Mouse (Mus musculus): Measurements from ENCODE around the gene Akirin1. TPM values are rescaled to one million over a fixed set of nuclear protein-coding genes. Genes with fewer than 3 reads are reported as not detected.
A peak's percentile ranks its signal among the peaks of the same experiment; 100 is the strongest.

Gene Akirin1
- polyA plus RNA-seq, 1 experiment from 2014 or later = 46.7 TPM

DNA sequence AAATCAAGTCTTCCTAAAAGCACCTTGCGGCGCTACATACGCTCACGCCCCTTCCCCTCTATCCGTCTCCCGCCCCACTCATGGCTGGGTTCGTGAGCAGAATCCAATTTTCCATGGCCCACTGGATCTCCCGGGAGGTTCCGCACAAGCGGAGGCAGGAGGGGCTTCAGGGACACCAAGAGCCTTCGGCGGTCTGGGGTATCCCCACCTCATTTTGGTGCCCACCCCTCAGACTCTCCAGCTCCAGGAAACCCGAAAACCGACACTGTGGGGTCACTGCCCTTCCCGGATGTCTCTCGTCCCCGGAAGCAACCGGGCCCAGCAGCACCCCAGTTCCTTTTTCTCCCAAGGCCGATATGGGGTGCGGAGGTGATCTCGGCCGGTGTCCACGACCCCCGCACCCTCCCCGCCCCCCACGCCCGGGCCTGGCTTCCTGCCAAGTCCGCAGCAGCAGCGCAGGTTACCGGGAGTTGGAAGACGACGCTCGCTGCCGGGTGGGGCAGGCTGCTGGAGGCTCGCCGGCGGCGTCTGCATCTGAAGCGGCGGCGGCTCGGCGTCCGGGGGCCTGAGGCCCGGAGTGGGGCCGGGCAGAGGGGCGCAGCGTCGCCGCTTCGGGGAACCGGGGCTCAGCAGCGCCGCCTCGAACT lies 538 bp downstream of the Akirin1 start:
- no peak for TF ChIP-seq CTCF (IDR thresholded peaks at IDR 0.05; ENCODE audit: low read depth)

DNA sequence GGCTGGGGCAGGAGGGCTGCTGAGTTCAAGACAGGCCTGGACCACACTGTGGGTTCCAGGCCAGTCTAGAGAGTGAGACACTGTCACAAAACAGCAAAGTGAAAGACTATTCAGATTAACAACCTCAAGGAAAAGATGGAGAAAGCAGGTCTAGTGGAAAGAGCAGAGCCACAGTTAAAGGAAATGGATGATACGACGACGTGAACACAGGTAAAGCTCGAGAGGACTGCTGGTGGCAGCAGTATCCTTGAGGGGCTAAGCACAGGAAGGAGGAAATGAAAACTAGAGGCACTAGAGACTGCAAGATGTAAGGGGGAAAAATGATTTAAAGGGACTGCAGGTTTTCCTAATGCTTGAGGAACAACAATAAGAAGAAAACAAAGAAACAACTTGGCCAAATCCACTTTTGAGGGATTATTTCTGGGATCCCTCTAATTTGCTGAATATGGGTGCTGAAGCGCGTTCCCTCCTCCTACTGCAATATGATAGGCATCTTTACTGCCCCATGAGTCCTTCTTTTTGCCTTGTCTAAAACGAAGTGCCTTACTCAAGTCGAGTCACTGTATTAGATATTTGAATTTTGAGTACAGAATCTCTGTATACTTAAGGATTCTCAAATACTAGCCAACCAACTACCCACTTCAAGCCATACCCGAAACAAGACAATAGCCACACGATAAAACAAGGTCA lies 1.3 kb downstream of the Akirin1 start:
- Histone ChIP-seq H3K27ac (no peak overlapping the region), H3K36me3 (ENCODE audit: insufficient read depth, low read length) (no peaks in the 10 kb centered on the region), H3K9me3 (replicated peaks; ENCODE audit: low read length) (no peaks in the 10 kb centered on the region), H3K9ac (ENCODE audit: low read depth, low read length) (peak overlapping the region; percentile 88), H3K4me2 (ENCODE audit: low read length) (peak overlapping the region; percentile 77), H3K4me3 (replicated peaks; ENCODE audit: low read depth, low read length) (peak overlapping the region; percentile 94), H3K27me3 (ENCODE audit: insufficient read depth, low read length) (no peaks in the 10 kb centered on the region), H3K4me1 (replicated peaks; ENCODE audit: insufficient read depth, low read length) (no peaks in the 10 kb centered on the region)
- DNase-seq (ENCODE audit: low spot score) (peak; percentile 21), ATAC-seq (replicated peaks; ENCODE audit: low FRiP score, low read depth) (no peak)
- 7% methylated on average over 10 of the region's 10 CpGs for WGBS
- TF ChIP-seq CTCF (IDR thresholded peaks at IDR 0.05; ENCODE audit: low read depth) = 0 out of 2 replicates have a peak, but pooled peaks have one; percentile 8

More for the DNA sequence above, 538 bp downstream of the Akirin1 start:
- Histone ChIP-seq H3K27ac (peak overlapping the region; percentile 91), H3K4me1 (replicated peaks; ENCODE audit: insufficient read depth, low read length) (no peaks in the 10 kb centered on the region), H3K27me3 (ENCODE audit: insufficient read depth, low read length) (no peaks in the 10 kb centered on the region), H3K9me3 (replicated peaks; ENCODE audit: low read length) (no peaks in the 10 kb centered on the region), H3K4me2 (ENCODE audit: low read length) (peak overlapping the region; percentile 77), H3K4me3 (replicated peaks; ENCODE audit: low read depth, low read length) (peak overlapping the region; percentile 94), H3K9ac (ENCODE audit: low read depth, low read length) (peak overlapping the region; percentile 88), H3K36me3 (ENCODE audit: insufficient read depth, low read length) (no peaks in the 10 kb centered on the region)
- DNase-seq (ENCODE audit: low spot score) (peak; percentile 21), ATAC-seq (replicated peaks; ENCODE audit: low FRiP score, low read depth) (peak; percentile 67)
- under 1% methylated on average over 55 of the region's 55 CpGs for WGBS

DNA sequence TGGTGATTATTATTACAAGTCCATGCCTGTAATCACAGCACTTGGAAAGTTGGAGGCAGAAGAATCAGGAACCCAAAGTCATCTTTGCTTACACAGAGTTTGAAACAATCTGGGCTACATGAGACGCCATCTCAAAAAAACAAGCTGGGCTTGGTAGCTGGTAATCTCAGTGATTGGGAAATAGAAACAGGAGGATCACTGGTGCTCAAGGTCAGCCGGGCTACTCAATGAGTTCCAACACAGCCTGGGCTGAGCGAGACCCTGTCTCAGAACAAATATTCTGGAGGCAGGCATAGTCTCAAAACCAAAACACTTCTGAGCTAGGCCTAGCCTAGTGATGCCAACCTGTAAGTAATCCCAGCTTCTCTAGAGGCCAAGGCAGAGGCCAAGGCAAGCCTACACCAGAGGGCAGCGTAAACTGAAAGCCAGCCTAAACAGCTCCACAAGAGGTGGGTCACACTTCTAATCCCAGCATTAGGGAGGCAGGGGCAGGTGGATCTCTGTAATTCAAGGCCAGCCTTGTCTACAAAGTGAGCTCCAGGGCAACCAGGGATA lies 4.8 kb downstream of the Akirin1 start:
- Histone ChIP-seq H3K4me3 (replicated peaks; ENCODE audit: low read depth, low read length) (no peak overlapping the region), H3K27ac (no peak overlapping the region), H3K27me3 (ENCODE audit: insufficient read depth, low read length) (no peaks in the 10 kb centered on the region), H3K9me3 (replicated peaks; ENCODE audit: low read length) (no peaks in the 10 kb centered on the region), H3K36me3 (ENCODE audit: insufficient read depth, low read length) (peaks cover 18% of the 10 kb centered on the region; the same call in 1 of the 2 replicates), H3K4me2 (ENCODE audit: low read length) (no peak overlapping the region), H3K9ac (ENCODE audit: low read depth, low read length) (no peak overlapping the region), H3K4me1 (replicated peaks; ENCODE audit: insufficient read depth, low read length) (no peaks in the 10 kb centered on the region)
- no peak for DNase-seq (ENCODE audit: low spot score)
- no peak; the same call in 1 of the 2 replicates for TF ChIP-seq CTCF (IDR thresholded peaks at IDR 0.05; ENCODE audit: low read depth)
- WGBS = 97% methylated on average over 4 of the region's 4 CpGs
- ATAC-seq (replicated peaks; ENCODE audit: low FRiP score, low read depth) = no peak

DNA sequence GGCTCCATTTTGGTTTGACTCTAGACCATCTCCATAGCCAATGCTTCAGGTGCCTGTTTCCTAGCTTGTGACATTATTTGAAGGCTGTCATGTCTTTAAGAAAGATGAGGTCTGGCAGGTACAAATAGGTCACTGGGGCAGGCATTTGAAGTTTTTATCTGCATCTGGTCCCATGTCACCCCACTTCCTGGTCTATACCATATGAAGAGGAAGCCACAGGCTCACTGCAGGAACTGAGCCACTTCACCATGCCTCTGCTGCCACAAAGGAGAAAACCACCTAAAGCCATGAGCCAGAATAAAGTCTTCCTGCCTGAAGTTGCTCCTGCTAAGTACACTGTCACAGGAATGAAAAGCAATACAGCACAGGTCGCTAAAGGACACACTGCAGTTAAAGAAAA lies 7.3 kb downstream of the Akirin1 start:
- no peaks in the 10 kb centered on the region for H3K27me3 ChIP-seq (ENCODE audit: insufficient read depth, low read length)
- no peak for TF ChIP-seq CTCF (IDR thresholded peaks at IDR 0.05; ENCODE audit: low read depth)
- H3K4me3 ChIP-seq (replicated peaks; ENCODE audit: low read depth, low read length) = no peak overlapping the region
- ATAC-seq (replicated peaks; ENCODE audit: low FRiP score, low read depth) (no peak), DNase-seq (ENCODE audit: low spot score) (no peak)
- H3K9ac ChIP-seq (ENCODE audit: low read depth, low read length) = no peak overlapping the region
- 62% methylated on average over 1 of the region's 1 CpGs for WGBS
- H3K4me1 ChIP-seq (replicated peaks; ENCODE audit: insufficient read depth, low read length) = no peaks in the 10 kb centered on the region
- no peak overlapping the region for H3K27ac ChIP-seq
- H3K9me3 ChIP-seq (replicated peaks; ENCODE audit: low read length) = no peaks in the 10 kb centered on the region
- no peak overlapping the region for H3K4me2 ChIP-seq (ENCODE audit: low read length)
- H3K36me3 ChIP-seq (ENCODE audit: insufficient read depth, low read length) = peaks cover 40% of the 10 kb centered on the region

DNA sequence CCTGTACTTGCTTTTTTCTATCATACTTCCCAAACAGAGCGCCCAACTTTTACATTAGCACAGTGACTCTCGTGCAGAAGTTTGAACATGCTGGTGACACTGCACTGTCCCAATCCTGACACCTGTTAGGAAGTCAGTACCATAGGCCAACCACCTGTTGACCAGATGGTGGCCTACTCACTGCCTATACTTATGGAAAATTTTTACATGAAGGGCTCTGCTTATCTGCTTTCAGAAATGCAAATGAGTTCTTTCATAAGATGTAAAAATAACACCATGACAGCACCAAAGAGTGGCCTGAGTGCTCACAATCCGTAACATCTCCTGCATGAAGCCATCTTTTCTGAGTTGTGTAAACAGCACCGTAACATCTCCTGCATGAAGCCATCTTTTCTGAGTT lies 11.4 kb downstream of the Akirin1 start:
- ATAC-seq (replicated peaks; ENCODE audit: low FRiP score, low read depth) (no peak), DNase-seq (ENCODE audit: low spot score) (no peak)
- Histone ChIP-seq H3K9ac (ENCODE audit: low read depth, low read length) (no peak overlapping the region), H3K27me3 (ENCODE audit: insufficient read depth, low read length) (no peaks in the 10 kb centered on the region), H3K4me3 (replicated peaks; ENCODE audit: low read depth, low read length) (no peak overlapping the region), H3K27ac (no peak overlapping the region), H3K9me3 (replicated peaks; ENCODE audit: low read length) (no peaks in the 10 kb centered on the region), H3K36me3 (ENCODE audit: insufficient read depth, low read length) (peaks cover 53% of the 10 kb centered on the region), H3K4me2 (ENCODE audit: low read length) (no peak overlapping the region), H3K4me1 (replicated peaks; ENCODE audit: insufficient read depth, low read length) (no peaks in the 10 kb centered on the region)
- 94% methylated on average over 4 of the region's 4 CpGs for WGBS
- no peak for TF ChIP-seq CTCF (IDR thresholded peaks at IDR 0.05; ENCODE audit: low read depth)

DNA sequence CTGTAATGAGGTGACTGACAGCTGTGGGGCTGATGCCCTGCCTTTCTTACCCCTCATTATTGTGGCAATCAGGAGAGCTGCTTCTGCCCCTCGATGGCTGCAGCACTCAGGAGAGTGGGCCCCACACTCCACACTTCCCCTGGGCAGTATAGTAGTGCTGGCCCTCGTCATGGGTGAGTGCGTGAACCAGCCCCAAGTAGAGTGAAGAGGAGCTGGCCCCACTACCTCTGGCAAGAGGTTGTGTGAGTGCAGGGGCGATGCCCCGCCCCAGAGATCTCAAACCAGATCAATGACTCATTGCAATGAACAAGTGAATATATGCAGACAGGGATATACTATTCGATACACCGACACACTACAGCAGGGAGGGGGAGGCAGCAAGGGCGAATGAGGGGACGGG lies 16.6 kb downstream of the Akirin1 start:
- no peak for TF ChIP-seq CTCF (IDR thresholded peaks at IDR 0.05; ENCODE audit: low read depth)
- peaks cover 28% of the 10 kb centered on the region for H3K36me3 ChIP-seq (ENCODE audit: insufficient read depth, low read length)
- no peak overlapping the region for H3K9ac ChIP-seq (ENCODE audit: low read depth, low read length)
- no peak for DNase-seq (ENCODE audit: low spot score)
- H3K4me2 ChIP-seq (ENCODE audit: low read length) = no peak overlapping the region
- H3K4me1 ChIP-seq (replicated peaks; ENCODE audit: insufficient read depth, low read length) = no peaks in the 10 kb centered on the region
- 0 out of 2 replicates have a peak, but pooled peaks have one; percentile 25 for ATAC-seq (replicated peaks; ENCODE audit: low FRiP score, low read depth)
- WGBS = 78% methylated on average over 9 of the region's 9 CpGs
- no peaks in the 10 kb centered on the region for H3K9me3 ChIP-seq (replicated peaks; ENCODE audit: low read length)
- no peak overlapping the region for H3K4me3 ChIP-seq (replicated peaks; ENCODE audit: low read depth, low read length)
- no peaks in the 10 kb centered on the region for H3K27me3 ChIP-seq (ENCODE audit: insufficient read depth, low read length)
- H3K27ac ChIP-seq = no peak overlapping the region
